Mouse (Mus musculus): ENCODE measurements around the gene Gtdc1.

DNA sequence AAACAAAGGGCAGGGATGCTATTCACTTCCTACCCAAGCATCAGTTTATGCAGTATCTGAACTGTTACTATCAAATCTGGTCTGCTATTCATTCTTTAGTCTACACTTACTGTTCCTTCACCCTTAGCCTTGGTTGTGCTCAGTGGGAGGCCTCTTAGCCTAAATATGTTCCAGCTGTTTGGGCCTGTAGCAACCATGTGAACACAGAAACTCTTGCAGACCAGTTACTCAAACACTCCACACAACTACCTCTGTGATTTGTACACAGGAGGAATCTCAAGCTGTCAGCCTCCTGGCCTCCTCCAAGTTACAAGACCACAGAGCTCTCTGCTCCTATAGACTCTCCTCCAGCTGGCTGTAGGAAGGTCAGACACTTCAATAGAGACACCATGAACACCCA lies 384.7 kb downstream of the Gtdc1 start:
- TF ChIP-seq POLR2A (IDR thresholded peaks at IDR 0.05; ENCODE audit: low read depth, low read length) (no peak), CTCF (conservative IDR thresholded peaks at IDR 0.05; ENCODE audit: insufficient read depth, insufficient read length, low read depth, low read length) (no peak)
